Mouse (Mus musculus) liver, postnatal 0 days (tissue): Measurements from ENCODE around the gene Cyb5rl.

Experiments
- CTCF ChIP-seq: sonication (generic); IDR thresholded peaks from 2 replicates; pipeline ENCODE4 v1.5.1; 2016; ENCODE audit warnings: antibody characterized with exemption, low read depth
- EP300 ChIP-seq: IDR thresholded peaks from 2 replicates; pipeline ENCODE4 v1.6.1; 2016; ENCODE audit warnings: antibody characterized with exemption, low read depth, mild to moderate bottlenecking

DNA sequence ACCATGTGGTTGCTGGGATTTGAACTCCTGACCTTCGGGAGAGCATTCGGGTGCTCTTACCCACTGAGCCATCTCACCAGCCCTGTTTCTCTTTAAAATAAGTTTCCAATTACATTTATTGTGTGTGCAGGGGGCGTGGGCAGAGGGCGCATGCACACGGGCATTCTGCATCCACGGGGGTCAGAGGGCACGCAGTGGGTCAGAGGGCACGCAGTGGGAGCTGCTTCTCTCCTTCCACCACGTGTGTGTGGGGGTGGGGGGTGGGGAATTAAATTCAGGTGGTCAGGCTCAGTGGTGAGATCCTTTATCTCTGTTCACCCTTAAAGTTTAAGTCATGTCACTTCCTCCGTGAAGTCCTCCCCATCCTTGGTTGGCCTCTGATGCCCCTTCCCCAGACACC lies 31.6 kb downstream of the Cyb5rl start:
- no peak for TF ChIP-seq CTCF
- TF ChIP-seq EP300, result no peak
